Mouse (Mus musculus) stomach, postnatal 0 days (tissue): ENCODE measurements at regions not wholly inside any gene's neighbourhood (a gene's known extent, or its start where the extent isn't known, plus 50 kb on each side); places are given as distances from the start of the nearest gene placed in this dataset.

Experiments
- CTCF ChIP-seq: IDR thresholded peaks from 2 replicates; pipeline ENCODE4 v1.5.1; 2016; ENCODE audit warnings: antibody characterized with exemption, low read depth, mild to moderate bottlenecking, moderate library complexity
- EP300 ChIP-seq: optimal IDR thresholded peaks from 2 replicates; pipeline ENCODE3; 2016; ENCODE audit warnings: antibody characterized with exemption

DNA sequence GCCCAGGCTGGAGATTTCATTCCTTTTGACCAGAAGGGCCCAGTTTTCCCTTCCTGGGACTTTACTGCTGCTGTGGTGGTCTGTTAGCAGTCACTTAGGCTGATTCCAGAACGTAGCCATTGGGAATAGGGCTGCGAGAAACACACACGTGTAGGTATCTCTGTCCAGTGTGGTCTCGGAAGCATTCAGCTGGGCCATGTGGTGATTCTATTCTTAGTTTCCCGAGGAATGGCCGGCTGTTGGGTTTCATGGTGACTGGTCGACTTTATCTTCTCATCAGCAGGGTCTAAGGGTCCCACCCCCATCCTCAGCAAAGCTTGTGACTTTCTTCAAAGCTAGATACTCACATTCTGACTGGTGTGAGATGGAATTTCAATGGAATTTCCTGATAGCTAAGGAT is 59.2 kb upstream of the Tmpo start:
- TF ChIP-seq CTCF = no peak
- no peak for TF ChIP-seq EP300
